In genomic region chr2:147709799-147710198, GRCm38 (mm10) we compare ENCODE assay signal across 19 mouse cellular contexts.
A peak's percentile ranks its signal among the peaks of the same experiment; 100 is the strongest.
DNase-seq lines count a peak whose midpoint lies in the region; TF ChIP-seq lines count a peak whose summit lies in the region.
"Had no signal": no experiment of that assay in that cellular context is flagged by ENCODE, and none has a peak within 500 bp of the region (broad histone marks: within the 10 kb centered on the region; RNA-seq: fewer than 3 reads in every experiment).

No protein-coding gene starts in this region.

- H3K36me3 ChIP-seq in CH12.LX (replicated peaks in 1 of 2; ENCODE audit: control insufficient read depth in 1 of 2, insufficient read depth in 1 of 2, low read length in 1 of 2) (no peaks in the 10 kb centered on the region), ES-E14 (ENCODE audit: control insufficient read depth, insufficient read depth, low read length, poor library complexity, severe bottlenecking) (no peaks in the 10 kb centered on the region)
- H3K36me3 ChIP-seq: G1E had no signal

- H3K4me1 ChIP-seq in CH12.LX (ENCODE audit: control insufficient read depth in 1 of 2, insufficient read depth in 2 of 2) (peaks cover 3 to 24% of the 10 kb centered on the region in 2 experiments), ES-E14 (ENCODE audit: control insufficient read depth in 2 of 2, insufficient read depth in 2 of 2, low read length in 2 of 2, poor library complexity in 1 of 2) (no peaks in the 10 kb centered on the region)

- H3K9ac ChIP-seq in CH12.LX (ENCODE audit: insufficient read depth, low read depth) (no peak overlapping the region), ES-E14 (ENCODE audit: insufficient read depth, low read depth, low read length, poor library complexity, severe bottlenecking) (no peak overlapping the region)

- TF ChIP-seq RAD21 in CH12.LX (IDR thresholded peaks at IDR 0.05; ENCODE audit: low read depth, low read length) = no peak

- H3K4me3 ChIP-seq in CH12.LX (replicated peaks in 1 of 3; ENCODE audit: low read depth in 2 of 3, low read length in 2 of 3, poor library complexity in 1 of 3) (no peak overlapping the region), ES-E14 (ENCODE audit: insufficient read depth in 1 of 2, low read depth in 1 of 2, low read length in 2 of 2, poor library complexity in 1 of 2, severe bottlenecking in 1 of 2) (no peak overlapping the region)

- in situ Hi-C loops in CH12.LX (cut with MboI; ENCODE audit: low pct_ligation_motif_present, low pct_unique_long_range_greater_than_20kb, low sequenced_read_pairs) = no loop called here
- in situ Hi-C loops in ES-E14 (cut with MboI; ENCODE audit: low sequenced_read_pairs in 2 of 2, unreplicated experiment in 2 of 2) = no loop called here

- peak overlapping the region; percentile 90; the same call in 1 of the 2 replicates for H3K4me2 ChIP-seq in CH12.LX (ENCODE audit: insufficient read depth, low read depth, poor library complexity, severe bottlenecking)

- H3K79me2 ChIP-seq in CH12.LX (replicated peaks; ENCODE audit: control insufficient read depth, extremely low read depth, insufficient read depth, poor library complexity, severe bottlenecking) = no peaks in the 10 kb centered on the region

- DNase-seq in CH12.LX (ENCODE audit: extremely low read depth) (no peak), ES-E14 (ENCODE audit: low read depth, low spot score) (no peak)
- DNase-seq in adrenal gland, adult 18-20 months (ENCODE audit: low spot score in 2 of 2) = no peak
- DNase-seq in cerebellum, adult 9-10 months = no peak
- DNase-seq: adrenal gland, adult 2 months; adrenal gland, adult 8-10 months; adrenal gland, postnatal 10 days; adrenal gland, postnatal 14 days; adrenal gland, postnatal 25 days; adrenal gland, postnatal 36 days; B cell, adult 2 months; cerebellum, adult 11 months; cerebellum, adult 11-12 months; cerebellum, adult 18-20 months; cerebellum, adult 2 months; cerebellum, adult 8-10 months; cerebellum, adult 9-11 months had no signal

- no peak for TF ChIP-seq EP300 in CH12.LX (IDR thresholded peaks at IDR 0.05; ENCODE audit: low read length)

- no peak for TF ChIP-seq POLR2A in CH12.LX (IDR thresholded peaks at IDR 0.05; ENCODE audit: low read depth, low read length)

- no peak for TF ChIP-seq CTCF in CH12.LX (conservative IDR thresholded peaks at IDR 0.05 in 1 of 2, IDR thresholded peaks at IDR 0.05 in 1 of 2; ENCODE audit: low read depth in 2 of 2, low read length in 2 of 2)

- dilution Hi-C loops in CH12.LX (cut with MboI; ENCODE audit: extremely low pct_ligation_motif_present, extremely low pct_unique_long_range_greater_than_20kb, low sequenced_read_pairs) = no loop called here

- H3K27ac ChIP-seq in CH12.LX (ENCODE audit: insufficient read depth, low read depth) = no peak overlapping the region
- no peak overlapping the region for H3K27ac ChIP-seq in ES-E14 (ENCODE audit: insufficient read depth, low read depth, low read length, poor library complexity, severe bottlenecking)

- H3K9me3 ChIP-seq in CH12.LX (replicated peaks; ENCODE audit: low read length) (no peaks in the 10 kb centered on the region), ES-E14 (ENCODE audit: control insufficient read depth, insufficient read depth, low read depth, low read length) (no peaks in the 10 kb centered on the region)

- no peaks in the 10 kb centered on the region for H3K27me3 ChIP-seq in CH12.LX (replicated peaks)
- H3K27me3 ChIP-seq: Patski had no signal

TF ChIP-seq in CH12.LX, 34 proteins besides CTCF, POLR2A, EP300 and RAD21:
- TF ChIP-seq MAZ (IDR thresholded peaks at IDR 0.05; ENCODE audit: low read depth, low read length) = no peak
- TF ChIP-seq MAFK (IDR thresholded peaks at IDR 0.05; ENCODE audit: insufficient replicate concordance, low read length) = peak; percentile 91

TF ChIP-seq in ES-E14, 5 proteins besides CTCF, POLR2A, EP300 and RAD21:
- TF ChIP-seq ZC3H11A (IDR thresholded peaks at IDR 0.05; ENCODE audit: borderline replicate concordance, low read depth, low read length) (no peak), CHD2 (IDR thresholded peaks at IDR 0.05; ENCODE audit: low read depth, low read length) (no peak), HCFC1 (IDR thresholded peaks at IDR 0.05; ENCODE audit: borderline replicate concordance, insufficient read depth, low read length) (no peak), ZNF384 (IDR thresholded peaks at IDR 0.05; ENCODE audit: low read depth, low read length) (no peak), MAFK (IDR thresholded peaks at IDR 0.05; ENCODE audit: insufficient read depth, low read depth, low read length) (peak; percentile 44; the same call in 1 of the 2 replicates)
